Mouse (Mus musculus): ENCODE results near the gene Gpr25. TPM values are rescaled to one million over a fixed set of nuclear protein-coding genes. Genes with fewer than 3 reads are reported as not detected.

The Gpr25 gene
- polyA plus RNA-seq (2015; fragmentation: Nextera tagmentation; extraction: Ambion mirVana): not detected in 2 replicates

DNA sequence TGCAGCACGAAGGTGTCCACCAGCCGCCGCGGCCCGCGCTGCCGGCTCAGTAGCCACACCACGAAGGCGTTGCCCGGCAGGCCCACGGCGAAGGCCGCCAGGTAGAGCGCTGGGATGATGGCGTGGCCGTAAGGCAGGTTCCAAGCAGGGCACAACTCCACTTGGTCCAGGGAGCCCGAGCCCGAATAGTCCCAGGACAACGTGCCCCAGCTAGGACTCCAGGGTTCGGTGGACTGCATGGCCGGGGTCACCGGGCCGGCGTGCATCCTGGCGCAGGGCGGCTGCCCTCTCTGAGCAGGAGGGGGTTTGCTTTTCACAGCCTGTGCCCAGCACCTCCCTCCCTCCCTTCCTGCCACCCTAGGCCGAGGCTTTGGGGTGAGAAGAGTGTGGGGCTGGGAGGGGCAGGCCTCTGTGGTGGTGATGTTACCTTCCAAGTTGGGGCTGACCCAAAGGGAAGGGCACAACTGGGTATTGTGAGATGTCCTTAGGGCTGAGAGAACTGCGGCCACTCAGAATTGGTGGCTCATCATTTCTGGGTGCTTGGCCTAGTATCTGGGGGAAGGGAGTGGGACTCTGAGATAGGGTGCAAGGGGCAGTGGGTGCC, at the start of gene Gpr25:
Gpr25 (minus strand) TSS at position 239 of the 604 bp plus-strand sequence.
- Histone ChIP-seq H3K4me3 (replicated peaks; ENCODE audit: low read length) (peak within 1 kb of the TSS; percentile 66), H3K9me3 (ENCODE audit: control insufficient read depth, low read length) (no peaks in the 10 kb centered on the region), H3K27ac (ENCODE audit: low read length) (no peak within 1 kb of the TSS), H3K4me1 (replicated peaks; ENCODE audit: control insufficient read depth, insufficient read depth, low read length) (peaks cover 14% of the 10 kb centered on the region), H3K4me2 (ENCODE audit: low read length) (peak within 1 kb of the TSS; percentile 96), H3K9ac (replicated peaks; ENCODE audit: low read depth, low read length) (peak within 1 kb of the TSS; percentile 75), H3K36me3 (ENCODE audit: control insufficient read depth, insufficient read depth) (no peaks in the 10 kb centered on the region), H3K27me3 (replicated peaks; ENCODE audit: control insufficient read depth, insufficient read depth, low read length) (peaks cover 30% of the 10 kb centered on the region)
- 5% methylated on average over 28 of the region's 28 CpGs for WGBS
- peak; percentile 29 for ATAC-seq

DNA sequence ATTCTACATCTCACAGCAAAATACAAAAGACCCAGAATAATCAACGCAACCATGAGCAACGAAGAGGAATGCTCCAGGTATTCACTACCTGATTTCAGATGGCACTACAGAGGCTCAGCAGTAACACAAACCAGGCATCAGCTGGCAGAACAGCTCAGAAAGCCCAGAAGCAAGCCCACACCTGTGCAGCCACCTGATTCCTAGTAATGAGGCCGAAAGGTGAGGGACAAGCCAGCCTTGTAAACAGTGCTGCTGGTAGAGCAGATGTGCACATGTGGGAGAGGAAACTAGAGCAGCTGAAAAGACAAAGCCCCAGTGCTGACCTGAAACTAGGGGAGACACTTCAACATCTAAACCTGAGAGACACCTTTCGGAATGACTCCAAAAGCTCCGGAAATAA, 48.5 kb upstream of the Gpr25 start:
- no peak for ATAC-seq
- no peak overlapping the region for H3K4me3 ChIP-seq (replicated peaks; ENCODE audit: low read length)
- 89% methylated on average over 5 of the region's 5 CpGs for WGBS

DNA sequence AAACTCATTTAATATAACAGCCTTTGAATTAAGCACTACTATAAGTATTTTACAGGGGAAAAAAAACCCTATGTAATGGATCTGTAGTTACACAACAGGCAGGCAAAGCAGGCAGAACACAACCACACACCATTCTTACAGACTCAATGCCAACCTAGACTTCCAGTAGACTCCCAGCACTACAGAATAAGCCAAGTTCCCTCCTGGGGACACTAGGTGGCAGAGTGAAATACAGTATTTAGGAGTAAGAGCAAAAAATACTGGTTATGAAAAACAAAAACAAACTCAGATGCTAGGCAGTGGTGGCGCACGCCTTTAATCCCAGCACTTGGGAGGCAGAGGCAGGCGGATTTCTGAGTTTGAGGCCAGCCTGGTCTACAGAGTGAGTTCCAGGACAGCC, 45.8 kb upstream of the Gpr25 start:
- no peaks in the 10 kb centered on the region for H3K9me3 ChIP-seq (ENCODE audit: control insufficient read depth, low read length)
- H3K4me1 ChIP-seq (replicated peaks; ENCODE audit: control insufficient read depth, insufficient read depth, low read length): no peaks in the 10 kb centered on the region

More for the DNA sequence above, 48.5 kb upstream of the Gpr25 start:
- Histone ChIP-seq H3K27ac (ENCODE audit: low read length) (no peak overlapping the region), H3K9me3 (ENCODE audit: control insufficient read depth, low read length) (no peaks in the 10 kb centered on the region), H3K9ac (replicated peaks; ENCODE audit: low read depth, low read length) (no peak overlapping the region), H3K4me1 (replicated peaks; ENCODE audit: control insufficient read depth, insufficient read depth, low read length) (no peaks in the 10 kb centered on the region), H3K36me3 (ENCODE audit: control insufficient read depth, insufficient read depth) (no peaks in the 10 kb centered on the region), H3K4me2 (ENCODE audit: low read length) (no peak overlapping the region), H3K27me3 (replicated peaks; ENCODE audit: control insufficient read depth, insufficient read depth, low read length) (no peaks in the 10 kb centered on the region)

DNA sequence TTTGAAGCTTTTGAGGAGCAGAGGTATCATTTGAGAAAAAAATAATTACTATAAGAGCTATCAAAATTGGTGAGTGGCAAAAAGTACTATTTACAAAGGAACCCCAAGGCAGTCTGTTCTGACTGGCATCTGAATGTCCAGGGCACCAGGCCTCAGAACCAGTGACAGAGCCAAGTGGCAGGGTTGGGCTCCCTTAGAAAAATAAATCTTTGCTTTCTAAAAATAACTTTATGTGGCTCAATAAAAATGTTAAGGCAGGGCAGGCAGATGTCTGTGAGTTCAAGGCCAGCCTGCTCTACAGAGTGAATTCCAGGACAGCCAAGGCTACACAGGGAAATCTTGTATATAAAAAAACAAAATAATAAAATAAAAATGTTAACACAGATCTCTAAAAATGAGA, 33.3 kb upstream of the Gpr25 start:
- no peak for ATAC-seq
- Histone ChIP-seq H3K27ac (ENCODE audit: low read length) (no peak overlapping the region), H3K27me3 (replicated peaks; ENCODE audit: control insufficient read depth, insufficient read depth, low read length) (no peaks in the 10 kb centered on the region), H3K36me3 (ENCODE audit: control insufficient read depth, insufficient read depth) (no peaks in the 10 kb centered on the region; the same call in 1 of the 2 replicates), H3K4me3 (replicated peaks; ENCODE audit: low read length) (no peak overlapping the region), H3K9me3 (ENCODE audit: control insufficient read depth, low read length) (no peaks in the 10 kb centered on the region), H3K9ac (replicated peaks; ENCODE audit: low read depth, low read length) (no peak overlapping the region), H3K4me2 (ENCODE audit: low read length) (no peak overlapping the region), H3K4me1 (replicated peaks; ENCODE audit: control insufficient read depth, insufficient read depth, low read length) (peaks cover 2% of the 10 kb centered on the region; the same call in 1 of the 2 replicates)

More for the DNA sequence above, 45.8 kb upstream of the Gpr25 start:
- no peaks in the 10 kb centered on the region for H3K27me3 ChIP-seq (replicated peaks; ENCODE audit: control insufficient read depth, insufficient read depth, low read length)
- no peaks in the 10 kb centered on the region for H3K36me3 ChIP-seq (ENCODE audit: control insufficient read depth, insufficient read depth)
- no peak overlapping the region for H3K27ac ChIP-seq (ENCODE audit: low read length)
- WGBS: 80% methylated on average over 3 of the region's 3 CpGs
- H3K4me2 ChIP-seq (ENCODE audit: low read length): no peak overlapping the region
- no peak for ATAC-seq
- H3K9ac ChIP-seq (replicated peaks; ENCODE audit: low read depth, low read length): no peak overlapping the region
- no peak overlapping the region for H3K4me3 ChIP-seq (replicated peaks; ENCODE audit: low read length)

DNA sequence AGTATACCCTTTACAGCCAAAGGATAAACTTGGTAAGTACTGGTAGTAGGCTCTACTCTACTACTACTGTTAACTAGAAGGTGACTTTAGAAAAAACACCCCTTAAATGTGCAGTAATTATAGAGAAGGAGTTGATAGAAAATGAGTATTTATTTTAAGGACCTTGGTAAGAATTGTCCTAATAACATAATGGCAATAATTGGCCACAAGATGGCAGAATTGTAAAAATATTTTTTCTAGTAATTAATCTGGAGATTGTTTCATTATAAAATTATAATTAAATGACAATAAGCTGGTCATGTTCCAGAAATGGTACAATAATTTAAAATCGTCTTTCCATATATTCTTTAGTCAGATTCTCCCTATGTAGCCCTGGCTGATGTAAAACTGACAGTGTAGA, 29.1 kb upstream of the Gpr25 start:
- no peak overlapping the region for H3K4me2 ChIP-seq (ENCODE audit: low read length)
- H3K4me1 ChIP-seq (replicated peaks; ENCODE audit: control insufficient read depth, insufficient read depth, low read length): no peaks in the 10 kb centered on the region
- no peak overlapping the region for H3K4me3 ChIP-seq (replicated peaks; ENCODE audit: low read length)
- H3K27ac ChIP-seq (ENCODE audit: low read length): no peak overlapping the region
- H3K9ac ChIP-seq (replicated peaks; ENCODE audit: low read depth, low read length): no peak overlapping the region
- no peaks in the 10 kb centered on the region for H3K27me3 ChIP-seq (replicated peaks; ENCODE audit: control insufficient read depth, insufficient read depth, low read length)
- WGBS: 71% methylated on average over 1 of the region's 1 CpGs
- ATAC-seq: no peak
- no peaks in the 10 kb centered on the region for H3K9me3 ChIP-seq (ENCODE audit: control insufficient read depth, low read length)
- no peaks in the 10 kb centered on the region; the same call in 1 of the 2 replicates for H3K36me3 ChIP-seq (ENCODE audit: control insufficient read depth, insufficient read depth)

DNA sequence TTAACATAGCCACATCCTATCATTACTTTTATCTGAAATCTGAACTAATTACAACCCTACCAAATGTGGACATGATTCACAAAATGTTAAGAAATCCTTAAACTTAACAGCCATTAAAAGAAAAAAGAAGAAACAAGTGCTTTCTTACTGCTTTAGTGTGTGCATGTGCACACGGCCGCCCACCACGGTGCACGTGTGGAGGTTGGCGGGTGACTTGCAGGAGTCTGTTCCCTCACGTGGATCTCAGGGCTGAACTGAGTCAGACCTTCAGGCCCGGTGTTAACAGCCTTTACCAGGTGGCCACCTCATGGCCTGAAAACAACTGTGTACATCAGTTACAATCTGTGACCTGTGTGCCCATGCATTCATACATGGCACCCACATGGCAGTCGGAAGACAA, 16.7 kb upstream of the Gpr25 start:
- Histone ChIP-seq H3K9ac (replicated peaks; ENCODE audit: low read depth, low read length) (no peak overlapping the region), H3K9me3 (ENCODE audit: control insufficient read depth, low read length) (no peaks in the 10 kb centered on the region), H3K4me3 (replicated peaks; ENCODE audit: low read length) (no peak overlapping the region), H3K27ac (ENCODE audit: low read length) (no peak overlapping the region), H3K27me3 (replicated peaks; ENCODE audit: control insufficient read depth, insufficient read depth, low read length) (no peaks in the 10 kb centered on the region), H3K4me1 (replicated peaks; ENCODE audit: control insufficient read depth, insufficient read depth, low read length) (no peaks in the 10 kb centered on the region), H3K36me3 (ENCODE audit: control insufficient read depth, insufficient read depth) (peaks cover 65% of the 10 kb centered on the region), H3K4me2 (ENCODE audit: low read length) (no peak overlapping the region)
- ATAC-seq: no peak
- 93% methylated on average over 8 of the region's 8 CpGs for WGBS

DNA sequence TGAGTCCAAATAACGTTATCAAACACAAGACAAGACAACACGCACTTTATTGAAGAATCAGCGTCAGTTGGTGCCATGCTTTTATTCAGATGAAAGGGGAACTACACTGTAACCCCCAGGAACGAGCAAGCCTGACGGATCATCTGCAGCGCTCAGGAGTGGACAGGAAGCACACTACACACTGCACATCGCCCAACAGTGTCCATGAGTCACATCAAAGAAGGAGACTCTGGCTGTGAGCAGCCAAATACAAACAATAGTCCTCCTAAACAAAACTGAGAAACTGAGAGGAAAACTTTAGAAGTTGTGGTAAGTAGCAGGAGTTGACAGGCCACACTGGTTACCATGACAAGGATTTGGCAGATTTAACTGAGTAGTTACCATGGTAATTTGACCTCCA, 7.6 kb upstream of the Gpr25 start:
- H3K4me1 ChIP-seq (replicated peaks; ENCODE audit: control insufficient read depth, insufficient read depth, low read length): no peaks in the 10 kb centered on the region
- no peak overlapping the region for H3K4me3 ChIP-seq (replicated peaks; ENCODE audit: low read length)
- H3K36me3 ChIP-seq (ENCODE audit: control insufficient read depth, insufficient read depth): peaks cover 20% of the 10 kb centered on the region
- no peaks in the 10 kb centered on the region for H3K9me3 ChIP-seq (ENCODE audit: control insufficient read depth, low read length)
- ATAC-seq: no peak
- 66% methylated on average over 7 of the region's 7 CpGs for WGBS
- H3K9ac ChIP-seq (replicated peaks; ENCODE audit: low read depth, low read length): no peak overlapping the region
- no peaks in the 10 kb centered on the region for H3K27me3 ChIP-seq (replicated peaks; ENCODE audit: control insufficient read depth, insufficient read depth, low read length)
- no peak overlapping the region for H3K27ac ChIP-seq (ENCODE audit: low read length)
- no peak overlapping the region for H3K4me2 ChIP-seq (ENCODE audit: low read length)

DNA sequence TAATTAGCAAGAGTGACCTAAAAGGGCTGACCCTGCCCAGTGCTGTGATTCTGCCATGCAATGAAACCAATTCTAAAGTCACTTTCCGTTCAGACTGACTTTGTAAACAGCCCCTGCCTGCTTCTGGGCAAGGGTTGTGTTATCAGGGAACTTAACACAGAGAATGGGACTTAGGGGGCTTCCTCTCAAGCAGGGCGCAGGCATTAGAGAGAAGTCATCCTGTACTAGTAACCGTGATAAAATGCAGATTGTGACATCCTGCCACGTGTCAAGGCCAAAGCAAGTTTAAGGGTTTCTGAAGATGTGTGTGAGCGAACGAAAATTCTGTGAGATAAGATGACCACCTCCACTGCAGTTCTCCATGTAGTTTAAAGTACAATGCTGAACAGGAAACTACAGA, 5.5 kb upstream of the Gpr25 start:
- Histone ChIP-seq H3K36me3 (ENCODE audit: control insufficient read depth, insufficient read depth) (peaks cover 2% of the 10 kb centered on the region), H3K9ac (replicated peaks; ENCODE audit: low read depth, low read length) (no peak overlapping the region), H3K9me3 (ENCODE audit: control insufficient read depth, low read length) (no peaks in the 10 kb centered on the region), H3K4me3 (replicated peaks; ENCODE audit: low read length) (no peak overlapping the region), H3K4me2 (ENCODE audit: low read length) (no peak overlapping the region), H3K27me3 (replicated peaks; ENCODE audit: control insufficient read depth, insufficient read depth, low read length) (peaks cover 6% of the 10 kb centered on the region), H3K4me1 (replicated peaks; ENCODE audit: control insufficient read depth, insufficient read depth, low read length) (peaks cover under 1% of the 10 kb centered on the region; the same call in 1 of the 2 replicates), H3K27ac (ENCODE audit: low read length) (no peak overlapping the region)
- 77% methylated on average over 6 of the region's 6 CpGs for WGBS
- no peak for ATAC-seq

DNA sequence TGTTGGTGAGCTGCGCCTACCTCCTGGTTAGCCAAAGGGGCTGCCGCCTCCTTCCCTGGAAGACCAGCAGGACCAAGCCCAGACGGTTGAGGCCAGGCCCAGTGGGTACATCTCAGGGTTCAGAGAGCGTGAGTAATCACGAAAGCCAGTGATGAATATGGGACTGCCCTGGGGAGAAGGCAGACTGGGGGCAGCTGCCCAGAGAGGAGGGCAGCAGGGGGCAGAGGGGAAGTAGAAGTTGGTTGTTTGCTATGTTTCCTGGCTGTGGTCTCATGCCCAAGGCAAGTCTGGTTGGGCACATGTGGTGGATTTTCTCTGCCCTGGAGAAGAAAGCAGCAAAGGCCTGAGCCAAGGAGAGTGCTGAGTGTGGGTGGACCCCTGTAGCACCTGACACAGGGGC, 2.7 kb upstream of the Gpr25 start:
- Histone ChIP-seq H3K4me2 (ENCODE audit: low read length) (no peak overlapping the region), H3K9ac (replicated peaks; ENCODE audit: low read depth, low read length) (no peak overlapping the region), H3K4me1 (replicated peaks; ENCODE audit: control insufficient read depth, insufficient read depth, low read length) (peaks cover 14% of the 10 kb centered on the region), H3K9me3 (ENCODE audit: control insufficient read depth, low read length) (no peaks in the 10 kb centered on the region), H3K27me3 (replicated peaks; ENCODE audit: control insufficient read depth, insufficient read depth, low read length) (peaks cover 22% of the 10 kb centered on the region), H3K4me3 (replicated peaks; ENCODE audit: low read length) (no peak overlapping the region), H3K36me3 (ENCODE audit: control insufficient read depth, insufficient read depth) (0 out of 2 replicates have a peak, but pooled peaks cover 2% of the 10 kb centered on the region), H3K27ac (ENCODE audit: low read length) (no peak overlapping the region)
- no peak for ATAC-seq
- 84% methylated on average over 5 of the region's 5 CpGs for WGBS

Data from forebrain, embryonic 16.5 days (tissue).